Mouse (Mus musculus) ES-E14 (cell line): ENCODE measurements around the gene Olig1. TPM values are rescaled to one million over a fixed set of nuclear protein-coding genes. Genes with fewer than 3 reads are reported as not detected.

Experiments
- DNase-seq: peaks from one replicate; pipeline ENCODE4 v3.0.0-alpha.2; 2013; ENCODE audit warnings: low read depth, low spot score
- H3K27ac ChIP-seq: 2 replicates; pipeline ENCODE4 v1.5.1; 2012; ENCODE audit warnings: low read depth, mild to moderate bottlenecking, low read length, moderate library complexity, mixed read lengths; ENCODE audit not compliant: poor library complexity, insufficient read depth, severe bottlenecking
- H3K36me3 ChIP-seq: 2 replicates; pipeline ENCODE4 v1.6.1; 2012; ENCODE audit warnings: mild to moderate bottlenecking, low read length, moderate library complexity, mixed read lengths; ENCODE audit not compliant: control insufficient read depth, poor library complexity, insufficient read depth, severe bottlenecking
- H3K4me1 ChIP-seq, 2 experiments: fragments of 150-350 bp in 1 of 2; sonication (generic) in 1 of 2; 2 replicates each; pipeline ENCODE4 v1.6.1; 2012; ENCODE audit warnings: low read length in 2 of 2, mild to moderate bottlenecking in 1 of 2, mixed read lengths in 1 of 2; ENCODE audit not compliant: control insufficient read depth in 2 of 2, insufficient read depth in 2 of 2, poor library complexity in 1 of 2
- H3K4me3 ChIP-seq, 2 experiments: fragments of 150-350 bp in 1 of 2; sonication (generic) in 1 of 2; 2 replicates each; pipeline ENCODE4 v1.5.1; 2012; ENCODE audit warnings: low read length in 2 of 2, low read depth in 1 of 2, mild to moderate bottlenecking in 1 of 2, mixed read lengths in 1 of 2; ENCODE audit not compliant: insufficient read depth in 1 of 2, poor library complexity in 1 of 2, severe bottlenecking in 1 of 2
- H3K9ac ChIP-seq: 2 replicates; pipeline ENCODE4 v1.6.1; 2012; ENCODE audit warnings: low read depth, mild to moderate bottlenecking, low read length, mixed read lengths; ENCODE audit not compliant: poor library complexity, insufficient read depth, severe bottlenecking
- H3K9me3 ChIP-seq: fragments of 150-350 bp; sonication (generic); 2 replicates; pipeline ENCODE4 v1.6.1; 2012; ENCODE audit warnings: low read depth, mild to moderate bottlenecking, low read length; ENCODE audit not compliant: control insufficient read depth, insufficient read depth
- CHD2 ChIP-seq: IDR thresholded peaks from 2 replicates; pipeline ENCODE4 v1.6.1; 2014; ENCODE audit warnings: mild to moderate bottlenecking, low read depth, low read length, inconsistent platforms
- HCFC1 ChIP-seq: IDR thresholded peaks from 2 replicates; pipeline ENCODE4 v1.6.1; 2012; ENCODE audit warnings: low read length, inconsistent platforms, borderline replicate concordance; ENCODE audit not compliant: insufficient read depth
- MAFK ChIP-seq: IDR thresholded peaks from 2 replicates; pipeline ENCODE4 v1.6.1; 2014; ENCODE audit warnings: mild to moderate bottlenecking, low read depth, low read length, inconsistent platforms; ENCODE audit not compliant: insufficient read depth
- ZC3H11A ChIP-seq: IDR thresholded peaks from 2 replicates; pipeline ENCODE4 v1.6.1; 2012; ENCODE audit warnings: low read depth, mild to moderate bottlenecking, inconsistent platforms, low read length, borderline replicate concordance
- ZNF384 ChIP-seq: IDR thresholded peaks from 2 replicates; pipeline ENCODE4 v1.6.1; 2012; ENCODE audit warnings: low read depth, low read length, inconsistent platforms
- in situ Hi-C, 2 experiments: fragments of 600-800 bp; cut with MboI; formaldehyde crosslinking; loops; one replicate each; pipeline ENCODE4 v1.15.1; 2025; ENCODE audit warnings: low sequenced_read_pairs in 2 of 2, inconsistent platforms in 1 of 2; ENCODE audit not compliant: unreplicated experiment in 2 of 2
- total RNA-seq: library from RNA; depleted of rRNA; stranded (reverse); fragments of 300-350 nt; gene quantifications from 2 replicates; pipeline ENCODE4 v1.2.3, GENCODE M21; 2012

Gene Olig1
- total RNA-seq, 1 experiment: 0.22 TPM

DNA sequence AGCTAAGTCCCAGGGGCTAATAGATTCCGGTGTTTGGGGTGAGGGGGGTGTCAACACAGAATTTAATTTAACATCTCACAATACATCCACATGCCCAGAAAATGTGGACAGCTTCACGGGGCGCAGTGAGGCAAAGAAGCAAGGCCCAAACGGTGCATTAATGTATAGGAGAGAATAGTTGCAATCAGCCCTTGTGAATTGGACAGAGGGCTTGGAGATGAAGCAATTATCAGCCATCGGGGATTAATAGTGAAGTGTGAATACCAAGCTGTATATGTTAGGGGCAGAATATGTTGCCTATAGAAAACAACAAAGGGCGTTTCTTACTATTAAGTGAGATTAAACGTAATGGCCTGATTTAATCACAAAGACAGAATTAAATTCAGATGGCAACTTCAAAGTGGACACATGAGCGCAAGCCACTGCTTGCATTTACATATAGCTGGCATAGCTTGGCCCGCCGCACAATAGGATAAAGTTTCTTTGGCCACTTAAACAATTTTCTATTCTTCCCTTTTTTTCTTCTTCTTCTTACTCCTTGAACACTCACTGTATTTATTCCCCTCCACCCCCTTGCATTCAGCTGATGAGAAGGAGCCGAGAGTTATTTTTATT is 23.3 kb downstream of the Olig1 start:
- no peak overlapping the region for H3K9ac ChIP-seq
- no peaks in the 10 kb centered on the region for H3K9me3 ChIP-seq
- no peaks in the 10 kb centered on the region for H3K4me1 ChIP-seq
- H3K36me3 ChIP-seq: no peaks in the 10 kb centered on the region
- no peak for DNase-seq
- no peak overlapping the region for H3K4me3 ChIP-seq
- H3K27ac ChIP-seq: no peak overlapping the region
- in situ Hi-C loops: no loop called here
- no peak for TF ChIP-seq MAFK
- TF ChIP-seq ZNF384: no peak
- no peak for TF ChIP-seq ZC3H11A
- no peak for TF ChIP-seq CHD2
- TF ChIP-seq HCFC1: no peak

DNA sequence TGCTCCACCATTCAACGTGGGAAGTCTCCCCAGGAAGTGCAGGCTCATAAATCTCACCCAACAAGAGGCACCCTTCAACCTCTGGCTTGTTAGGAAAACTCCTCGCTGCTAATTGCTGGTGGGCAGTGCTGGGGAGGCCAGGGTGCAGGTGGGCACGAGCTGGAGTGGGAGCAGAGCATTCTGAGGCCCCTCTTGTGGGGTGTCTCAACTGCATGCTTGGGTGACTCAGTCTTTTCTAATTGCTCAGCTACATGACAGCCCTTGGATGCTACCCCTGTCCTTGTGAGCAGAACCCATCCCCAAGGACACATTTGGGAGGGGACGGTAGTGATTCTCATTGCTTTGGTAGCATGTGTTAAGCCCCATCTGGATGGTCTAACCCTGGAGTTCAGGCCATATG is 28.2 kb downstream of the Olig1 start:
- no peak for DNase-seq
- TF ChIP-seq ZC3H11A (no peak), MAFK (no peak), ZNF384 (no peak), CHD2 (no peak), HCFC1 (no peak)
- no peak overlapping the region for H3K4me3 ChIP-seq
- in situ Hi-C loops: no loop called here
- H3K9me3 ChIP-seq: no peaks in the 10 kb centered on the region
- no peaks in the 10 kb centered on the region for H3K36me3 ChIP-seq
- no peak overlapping the region for H3K9ac ChIP-seq
- no peak overlapping the region for H3K27ac ChIP-seq
- peaks cover 0 to 2% of the 10 kb centered on the region in 2 experiments; a peak in 1 of 4 replicates for H3K4me1 ChIP-seq

DNA sequence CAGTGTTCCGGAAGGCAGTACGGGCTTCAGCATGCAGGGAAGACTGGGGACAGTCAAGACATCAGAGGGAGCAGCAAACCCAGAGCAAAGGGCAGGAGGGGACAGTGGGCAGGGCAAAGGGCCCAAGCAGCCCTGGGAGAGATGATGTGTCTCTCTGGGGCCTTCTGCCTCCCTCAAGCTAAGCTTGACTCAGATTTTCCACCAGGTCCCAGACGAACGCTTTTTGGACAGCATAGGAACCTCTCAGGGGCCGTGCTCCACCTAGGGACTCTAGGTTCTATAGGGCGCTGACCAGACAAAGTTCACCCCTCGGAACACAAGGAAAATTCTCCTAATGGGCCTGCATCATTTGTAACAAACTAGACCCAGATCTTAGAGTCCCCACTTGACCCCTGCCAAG is 29.8 kb downstream of the Olig1 start:
- in situ Hi-C loops: no loop called here
- TF ChIP-seq MAFK (no peak), HCFC1 (no peak), ZC3H11A (no peak), ZNF384 (no peak), CHD2 (no peak)
- Histone ChIP-seq H3K9ac (no peak overlapping the region), H3K4me3 (no peak overlapping the region), H3K36me3 (no peaks in the 10 kb centered on the region), H3K9me3 (no peaks in the 10 kb centered on the region), H3K4me1 (peaks cover 0 to 2% of the 10 kb centered on the region in 2 experiments; a peak in 1 of 4 replicates), H3K27ac (no peak overlapping the region)
- no peak for DNase-seq

DNA sequence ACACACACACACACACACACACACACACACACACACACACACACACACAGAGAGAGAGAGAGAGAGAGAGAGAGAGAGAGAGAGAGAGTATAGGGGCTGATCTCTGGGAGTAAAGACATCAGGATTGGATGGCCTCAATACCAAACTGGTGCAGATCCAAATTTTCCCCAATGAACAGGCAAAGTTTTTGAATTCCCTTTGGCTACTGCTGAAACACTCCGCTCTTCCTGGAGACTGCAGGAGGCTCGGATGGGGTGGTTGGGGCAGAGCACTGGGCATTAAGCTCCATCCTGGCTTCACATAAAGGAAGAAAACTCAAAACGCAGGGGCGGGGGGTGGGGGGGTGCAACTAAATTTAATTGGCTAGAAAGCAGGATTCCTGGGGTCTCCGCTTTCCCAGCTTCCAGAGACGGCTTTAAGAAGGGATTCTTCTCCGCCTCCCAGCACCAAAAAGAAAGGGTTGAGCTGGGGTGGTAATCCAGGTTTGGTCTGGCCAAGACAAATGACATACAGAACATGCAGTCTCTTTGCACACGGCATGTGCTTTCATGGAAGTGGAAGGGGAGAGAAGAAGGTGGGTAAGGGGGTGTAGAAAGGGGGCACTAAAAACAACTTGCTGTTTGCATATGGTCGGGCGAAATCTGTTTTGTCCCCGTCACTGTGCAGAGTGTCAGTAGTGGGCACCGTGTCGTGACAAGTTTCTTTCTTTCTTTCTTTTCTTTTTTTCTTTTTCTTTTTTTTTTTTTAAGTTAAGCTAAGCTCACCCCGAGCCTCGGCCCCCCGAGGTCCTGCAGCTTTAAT is 31.3 kb downstream of the Olig1 start:
- no peak overlapping the region for H3K27ac ChIP-seq
- TF ChIP-seq HCFC1 (no peak), ZC3H11A (no peak), ZNF384 (no peak), CHD2 (no peak), MAFK (no peak)
- no peaks in the 10 kb centered on the region for H3K9me3 ChIP-seq
- no peak for DNase-seq
- peaks cover 0 to 2% of the 10 kb centered on the region in 2 experiments; a peak in 1 of 4 replicates for H3K4me1 ChIP-seq
- H3K9ac ChIP-seq: no peak overlapping the region
- H3K4me3 ChIP-seq: no peak overlapping the region
- in situ Hi-C loops: no loop called here
- no peaks in the 10 kb centered on the region for H3K36me3 ChIP-seq
